ENCODE assay signal across 8 mouse cellular contexts in genomic region chrX:104856751-104857341, GRCm38 (mm10). TPM values are rescaled to one million over a fixed set of nuclear protein-coding genes. Genes with fewer than 3 reads are reported as not detected.
A peak's percentile ranks its signal among the peaks of the same experiment; 100 is the strongest.
DNase-seq lines count a peak whose midpoint lies in the region.

TSS of gene Magee2 (minus strand) at chrX:104857267.

- H3K9me3 ChIP-seq in embryonic facial prominence, embryonic 10.5 days: no peaks in the 10 kb centered on the region

- peak within 1 kb of the TSS; percentile 72 for H3K27ac ChIP-seq in embryonic facial prominence, embryonic 10.5 days (replicated peaks)

- H3K36me3 ChIP-seq in embryonic facial prominence, embryonic 10.5 days (replicated peaks): no peaks in the 10 kb centered on the region

- H3K27me3 ChIP-seq in embryonic facial prominence, embryonic 10.5 days (replicated peaks; ENCODE audit: low read depth, poor library complexity, severe bottlenecking): peaks cover 85% of the 10 kb centered on the region

- H3K4me1 ChIP-seq in embryonic facial prominence, embryonic 10.5 days: peaks cover 6% of the 10 kb centered on the region; the same call in 1 of the 2 replicates

- WGBS in embryonic facial prominence, embryonic 10.5 days: 21% methylated on average over 37 of the region's 37 CpGs

- H3K4me3 ChIP-seq in embryonic facial prominence, embryonic 10.5 days: peak within 1 kb of the TSS; percentile 60

- peak; percentile 3 to 43 for DNase-seq in adrenal gland, adult (ENCODE audit: inconsistent age in 2 of 2, low spot score in 1 of 2)
- DNase-seq in adrenal gland, postnatal 4 days (ENCODE audit: low spot score in 2 of 2): no peak
- DNase-seq in ES-CJ7 (ENCODE audit: low read depth, low spot score): peak; percentile 66
- peak; percentile 69 for DNase-seq in embryonic facial prominence, embryonic 10.5 days (ENCODE audit: low spot score)
- peak; percentile 23 for DNase-seq in heart, postnatal 4 days
- peak; percentile 15 to 40 for DNase-seq in layer of hippocampus, postnatal 36 days
- DNase-seq in lung, postnatal 4 days: peak; percentile 11 to 31
- peak; percentile 27 for DNase-seq in right cerebral cortex, postnatal 25 days

RNA-seq across cellular contexts. Expression of gene Magee2, which starts in this region (rescaled TPM):
- total RNA-seq in adrenal gland, postnatal 4 days (2021): under 1 TPM; 0.25 to 0.76 TPM
- 5.2 and 5.3 TPM in 2 replicates for polyA plus RNA-seq in embryonic facial prominence, embryonic 10.5 days (2016; fragmentation: Nextera tagmentation; extraction: Ambion mirVana)
- total RNA-seq in heart, postnatal 4 days (2021): under 1 TPM; 0.14 to 0.50 TPM
- 10 to 100 TPM; 12.2 to 14.4 TPM for total RNA-seq in layer of hippocampus, postnatal 36 days (2021)

Comparison
In these comparisons a context has a peak if more than half of its experiments do, and no peak if none do; other contexts are left out.
1. RNA of gene Magee2 (total RNA-seq): 12.2 to 14.4 TPM in layer of hippocampus, postnatal 36 days; 0.25 to 0.76 TPM in adrenal gland, postnatal 4 days and 0.14 to 0.50 TPM in heart, postnatal 4 days; every median in the first group is over 4 times any median in the second.
2. DNase-seq: peak in adrenal gland, adult (2 of 2), ES-CJ7 (single experiment), embryonic facial prominence, embryonic 10.5 days (single experiment), layer of hippocampus, postnatal 36 days (2 of 2), lung, postnatal 4 days (2 of 2) and right cerebral cortex, postnatal 25 days (single experiment); none in adrenal gland, postnatal 4 days (0 of 2).
3. Peak in DNase-seq in heart, postnatal 4 days; RNA of the gene not detected or under 1 TPM.